Mouse (Mus musculus) hindbrain, embryonic 12.5 days (tissue): ENCODE results near the gene Kcnk1. TPM values are rescaled to one million over a fixed set of nuclear protein-coding genes. Genes with fewer than 3 reads are reported as not detected.
A peak's percentile ranks its signal among the peaks of the same experiment; 100 is the strongest.

Source experiments
- ATAC-seq: fragments of 200-750 bp; cut with Nextera tagmentation; 2 replicates; pipeline ENCODE4 v1.8.0; 2017; ENCODE audit warnings: moderate TSS enrichment; ENCODE audit not compliant: low FRiP score
- H3K27ac ChIP-seq: fragments of 300-500 bp; sonication (generic); 2 replicates; pipeline ENCODE4 v1.5.1; 2016; ENCODE audit warnings: mild to moderate bottlenecking
- H3K27me3 ChIP-seq: fragments of 300-500 bp; sonication (generic); 2 replicates; pipeline ENCODE4 v1.6.1; 2016; ENCODE audit warnings: mild to moderate bottlenecking
- H3K36me3 ChIP-seq: fragments of 300-500 bp; sonication (generic); 2 replicates; pipeline ENCODE4 v1.6.1; 2016; ENCODE audit warnings: mild to moderate bottlenecking
- H3K4me1 ChIP-seq: fragments of 300-500 bp; sonication (generic); 2 replicates; pipeline ENCODE4 v1.6.1; 2016
- H3K4me2 ChIP-seq: fragments of 300-500 bp; sonication (generic); replicated peaks from 2 replicates; pipeline ENCODE4 v1.6.1; 2016; ENCODE audit warnings: mild to moderate bottlenecking
- H3K4me3 ChIP-seq: fragments of 300-500 bp; sonication (generic); 2 replicates; pipeline ENCODE4 v1.5.1; 2016; ENCODE audit warnings: mild to moderate bottlenecking
- H3K9ac ChIP-seq: fragments of 300-500 bp; sonication (generic); 2 replicates; pipeline ENCODE4 v1.6.1; 2016; ENCODE audit warnings: mild to moderate bottlenecking, moderate library complexity
- H3K9me3 ChIP-seq: fragments of 300-500 bp; sonication (generic); replicated peaks from 2 replicates; pipeline ENCODE4 v1.6.1; 2016; ENCODE audit warnings: mild to moderate bottlenecking
- WGBS: fragments of 180-500 bp; shearing (Covaris S2); methylation state at CpG from one replicate; pipeline ENCODE4 v1.1.7; 2016; 5-methylcytosine and 5-hydroxymethylcytosine counted together
- polyA plus RNA-seq: library from polyadenylated mRNA; unstranded; fragments of >200 nt; fragmentation: Nextera tagmentation; extraction: Ambion mirVana; gene quantifications from 2 replicates; pipeline ENCODE4 v1.2.1, GENCODE M21; 2016

The Kcnk1 gene
- 12.7 and 14.2 TPM in 2 replicates for polyA plus RNA-seq

DNA sequence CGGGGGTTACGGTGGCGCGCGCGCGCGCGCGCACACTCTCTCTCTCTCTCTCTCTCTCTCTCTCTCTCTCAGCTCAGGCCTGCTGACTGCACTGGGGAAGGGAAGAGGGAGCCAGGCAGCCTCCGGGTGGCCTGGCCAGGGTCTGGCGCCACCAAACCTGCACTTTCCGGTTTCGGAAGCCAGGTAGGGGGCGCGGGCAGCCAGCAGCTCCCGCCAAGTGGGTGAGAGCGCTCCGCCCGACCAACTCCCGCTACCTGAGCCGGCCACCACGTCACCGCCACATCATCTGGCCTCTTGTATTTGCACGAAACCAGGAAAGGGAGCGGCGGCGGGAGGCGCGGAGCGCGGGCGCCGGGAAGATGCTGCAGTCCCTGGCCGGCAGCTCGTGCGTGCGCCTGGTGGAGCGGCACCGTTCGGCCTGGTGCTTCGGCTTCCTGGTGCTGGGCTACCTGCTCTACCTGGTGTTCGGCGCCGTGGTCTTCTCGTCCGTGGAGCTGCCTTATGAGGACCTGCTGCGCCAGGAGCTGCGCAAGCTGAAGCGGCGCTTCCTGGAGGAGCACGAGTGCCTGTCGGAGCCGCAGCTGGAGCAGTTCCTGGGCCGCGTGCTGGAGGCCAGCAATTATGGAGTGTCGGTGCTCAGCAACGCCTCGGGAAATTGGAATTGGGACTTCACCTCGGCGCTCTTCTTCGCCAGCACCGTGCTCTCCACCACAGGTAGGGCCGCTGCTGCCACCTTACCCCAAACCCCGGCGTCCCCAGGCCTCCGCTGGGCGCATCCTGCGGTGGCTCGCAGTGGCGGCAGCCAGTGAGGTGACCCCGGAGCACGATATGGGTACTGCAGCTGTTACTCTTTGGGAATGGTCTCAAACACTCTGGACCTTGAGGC, at the start of gene Kcnk1:
TSS of gene Kcnk1 (plus strand) at position 70 of the 886 bp plus-strand sequence.
- Histone ChIP-seq H3K4me1 (peaks cover 15% of the 10 kb centered on the region), H3K27me3 (peaks cover 51% of the 10 kb centered on the region), H3K9ac (peak within 1 kb of the TSS; percentile 75), H3K9me3 (no peaks in the 10 kb centered on the region), H3K4me3 (peak within 1 kb of the TSS; percentile 57), H3K36me3 (no peaks in the 10 kb centered on the region), H3K4me2 (peak within 1 kb of the TSS; percentile 94), H3K27ac (peak within 1 kb of the TSS; percentile 35; the same call in 1 of the 2 replicates)
- ATAC-seq, result peak; percentile 81
- under 1% methylated on average over 73 of the region's 73 CpGs for WGBS

DNA sequence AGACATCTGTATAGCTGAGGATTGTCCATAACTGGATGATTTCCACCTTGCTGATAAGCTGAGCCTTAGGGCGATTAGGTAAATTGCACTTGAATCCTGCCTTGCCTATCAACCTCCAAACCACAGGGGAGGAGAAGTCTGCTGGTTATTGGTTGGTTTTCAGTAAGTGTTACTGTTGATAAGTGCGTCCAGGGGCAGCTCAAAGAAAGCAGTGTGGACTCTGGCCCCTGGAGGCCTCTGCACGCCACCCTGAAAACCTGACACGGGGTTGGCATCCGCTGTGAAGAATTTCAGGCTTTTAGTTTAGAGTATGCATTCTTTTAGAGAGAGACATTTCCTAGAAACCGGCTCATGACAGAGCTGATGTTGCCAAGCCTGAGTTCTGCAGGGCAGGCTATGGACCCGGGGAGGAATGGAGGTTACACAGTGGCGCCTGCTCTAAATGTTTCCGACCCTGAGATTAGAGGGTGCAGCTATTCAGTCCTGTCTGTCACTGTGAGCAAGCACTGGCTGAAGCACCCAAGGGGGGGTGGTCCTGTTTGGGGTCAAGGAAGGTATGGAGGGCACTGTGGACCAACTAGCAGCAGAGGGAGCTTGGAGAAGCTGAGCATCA, 46.2 kb upstream of the Kcnk1 start:
- Histone ChIP-seq H3K36me3 (no peaks in the 10 kb centered on the region), H3K4me3 (no peak overlapping the region), H3K27ac (no peak overlapping the region), H3K27me3 (0 out of 2 replicates have a peak, but pooled peaks cover 4% of the 10 kb centered on the region), H3K4me2 (no peak overlapping the region), H3K9ac (no peak overlapping the region), H3K9me3 (no peaks in the 10 kb centered on the region), H3K4me1 (no peaks in the 10 kb centered on the region)
- 86% methylated on average over 9 of the region's 9 CpGs for WGBS
- no peak for ATAC-seq

DNA sequence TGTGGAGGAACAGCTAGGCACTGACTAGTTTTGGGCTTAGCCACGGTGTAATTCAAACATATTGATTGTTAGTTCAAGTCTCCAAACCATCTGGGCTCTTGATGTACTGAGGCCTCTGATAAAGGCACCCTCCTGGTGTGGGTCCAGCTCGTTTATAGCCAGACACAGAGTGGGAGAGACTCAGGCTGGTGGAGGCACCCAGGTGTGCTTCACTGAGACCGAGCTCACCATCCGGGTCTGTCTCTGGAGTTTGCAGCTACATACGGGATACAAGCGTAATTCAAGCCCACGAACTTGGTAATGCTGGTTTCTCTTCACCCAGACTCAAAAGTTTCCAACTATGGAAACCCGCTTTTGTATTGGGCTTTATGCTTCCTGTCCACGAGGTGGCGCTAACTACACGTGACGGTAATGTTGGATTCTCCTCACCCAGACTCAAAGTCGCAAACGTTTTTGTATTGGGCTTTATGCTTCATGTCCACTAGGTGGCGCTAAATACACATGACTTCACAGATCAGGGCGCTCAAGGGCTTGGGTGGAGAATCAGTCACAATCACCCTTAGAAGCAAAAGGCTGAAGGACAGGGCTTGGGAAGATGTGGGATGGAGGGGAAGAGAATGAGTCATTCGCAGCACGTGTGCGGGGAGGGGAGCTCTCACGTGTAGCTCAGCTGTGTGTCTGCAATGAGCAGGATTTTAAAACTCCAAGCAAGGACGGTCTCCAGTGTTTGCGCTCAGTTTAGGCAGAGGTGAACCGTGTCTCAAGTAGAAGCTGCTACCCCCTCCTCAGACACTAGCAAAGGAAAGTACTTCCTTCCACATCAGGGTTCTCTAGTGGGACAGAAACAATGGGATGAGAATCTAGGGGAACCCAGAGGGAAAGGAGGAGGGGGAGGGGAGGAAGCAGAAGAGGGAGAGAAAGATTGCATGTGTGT, 44.7 kb upstream of the Kcnk1 start:
- Histone ChIP-seq H3K4me1 (no peaks in the 10 kb centered on the region), H3K9ac (no peak overlapping the region), H3K36me3 (no peaks in the 10 kb centered on the region), H3K27ac (no peak overlapping the region), H3K27me3 (peaks cover 7% of the 10 kb centered on the region; the same call in 1 of the 2 replicates), H3K4me3 (no peak overlapping the region), H3K9me3 (no peaks in the 10 kb centered on the region), H3K4me2 (no peak overlapping the region)
- ATAC-seq, result peak; percentile 75
- WGBS, result 23% methylated on average over 23 of the region's 23 CpGs

DNA sequence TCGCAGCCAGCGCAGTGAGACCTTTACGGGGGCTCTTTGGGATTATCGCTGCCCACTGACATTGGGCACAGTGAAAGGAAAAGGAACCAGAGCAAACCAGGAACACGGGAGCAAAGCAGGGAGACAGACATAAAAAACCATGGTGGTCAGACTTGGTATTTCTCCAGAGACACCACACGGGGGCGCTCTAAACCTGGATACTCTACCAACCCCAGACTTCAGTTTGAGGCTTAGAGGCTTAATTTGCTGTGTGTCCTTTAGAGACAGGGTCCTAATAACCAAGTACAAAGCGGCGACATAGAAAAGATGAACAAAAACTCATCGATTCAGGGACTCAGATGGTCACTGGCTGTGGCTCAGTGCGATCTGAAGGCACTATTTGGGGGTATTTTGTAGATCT, 39.3 kb upstream of the Kcnk1 start:
- Histone ChIP-seq H3K36me3 (no peaks in the 10 kb centered on the region), H3K9ac (no peak overlapping the region), H3K4me2 (peak overlapping the region; percentile 19; the same call in 1 of the 2 replicates), H3K27ac (no peak overlapping the region), H3K4me1 (no peaks in the 10 kb centered on the region), H3K9me3 (peaks cover 3% of the 10 kb centered on the region; the same call in 1 of the 2 replicates), H3K4me3 (no peak overlapping the region), H3K27me3 (peaks cover 7% of the 10 kb centered on the region; the same call in 1 of the 2 replicates)
- WGBS, result 12% methylated on average over 11 of the region's 11 CpGs
- ATAC-seq, result no peak

- no peak for ATAC-seq
- Histone ChIP-seq H3K9me3 (peaks cover 8% of the 10 kb centered on the region; the same call in 1 of the 2 replicates), H3K27ac (no peak overlapping the region), H3K27me3 (peaks cover 3% of the 10 kb centered on the region; the same call in 1 of the 2 replicates), H3K4me3 (no peak overlapping the region), H3K9ac (no peak overlapping the region), H3K36me3 (no peaks in the 10 kb centered on the region), H3K4me2 (no peak overlapping the region), H3K4me1 (no peaks in the 10 kb centered on the region)
- WGBS, result 82% methylated on average over 9 of the region's 9 CpGs
These were observed 38.2 kb upstream of the Kcnk1 start for GRCm38 (mm10) chr8:125956796-125957195.

- H3K4me1 ChIP-seq, result no peaks in the 10 kb centered on the region
These were observed 37.6 kb upstream of the Kcnk1 start for GRCm38 (mm10) chr8:125957226-125957993.

GRCm38 (mm10) chr8:125957994-125958368, 37.0 kb upstream of the Kcnk1 start:
- Histone ChIP-seq H3K4me2 (no peak overlapping the region), H3K27ac (no peak overlapping the region), H3K9me3 (peaks cover 8% of the 10 kb centered on the region; the same call in 1 of the 2 replicates), H3K27me3 (peaks cover 3% of the 10 kb centered on the region; the same call in 1 of the 2 replicates), H3K9ac (no peak overlapping the region), H3K4me1 (no peaks in the 10 kb centered on the region), H3K36me3 (no peaks in the 10 kb centered on the region), H3K4me3 (no peak overlapping the region)
- ATAC-seq, result no peak
- 85% methylated on average over 1 of the region's 1 CpGs for WGBS

More at GRCm38 (mm10) chr8:125957226-125957993, 37.6 kb upstream of the Kcnk1 start:
- no peak overlapping the region for H3K4me3 ChIP-seq
- no peak overlapping the region for H3K4me2 ChIP-seq
- no peak for ATAC-seq
- H3K36me3 ChIP-seq, result no peaks in the 10 kb centered on the region
- no peak overlapping the region for H3K27ac ChIP-seq
- peaks cover 3% of the 10 kb centered on the region; the same call in 1 of the 2 replicates for H3K27me3 ChIP-seq
- no peak overlapping the region for H3K9ac ChIP-seq
- WGBS, result 79% methylated on average over 13 of the region's 13 CpGs
- peaks cover 8% of the 10 kb centered on the region; the same call in 1 of the 2 replicates for H3K9me3 ChIP-seq

DNA sequence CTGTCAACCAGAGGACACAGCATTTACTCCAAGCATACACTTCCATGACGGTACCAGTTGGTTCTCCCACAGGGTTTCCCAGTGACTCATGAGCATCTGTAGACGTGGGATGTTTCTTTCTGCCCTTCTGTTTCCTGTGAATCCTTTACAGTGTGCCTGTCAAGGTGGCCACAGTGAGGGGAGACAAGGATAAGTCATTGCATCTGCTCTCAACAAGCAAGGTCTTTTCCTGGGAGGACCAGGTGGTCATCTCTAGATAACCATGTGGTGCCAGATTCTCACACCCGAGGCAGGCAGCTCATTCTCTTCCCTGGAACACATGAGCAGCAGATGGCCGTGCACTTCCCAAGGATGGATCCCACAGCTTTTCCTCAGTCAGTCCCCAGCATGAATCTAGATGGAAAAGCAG, 35.6 kb upstream of the Kcnk1 start:
- peaks cover 8% of the 10 kb centered on the region; the same call in 1 of the 2 replicates for H3K9me3 ChIP-seq
- H3K4me1 ChIP-seq, result peaks cover 8% of the 10 kb centered on the region
- no peak overlapping the region for H3K4me3 ChIP-seq
- no peak overlapping the region for H3K27ac ChIP-seq
- H3K9ac ChIP-seq, result no peak overlapping the region
- peaks cover 8% of the 10 kb centered on the region; the same call in 1 of the 2 replicates for H3K27me3 ChIP-seq
- no peak overlapping the region for H3K4me2 ChIP-seq
- H3K36me3 ChIP-seq, result no peaks in the 10 kb centered on the region
- no peak for ATAC-seq
- WGBS, result 62% methylated on average over 4 of the region's 4 CpGs

GRCm38 (mm10) chr8:125960037-125960436, 34.9 kb upstream of the Kcnk1 start:
- Histone ChIP-seq H3K4me1 (peaks cover 8% of the 10 kb centered on the region), H3K36me3 (no peaks in the 10 kb centered on the region), H3K4me2 (no peak overlapping the region), H3K27ac (no peak overlapping the region), H3K4me3 (no peak overlapping the region), H3K9me3 (peaks cover 8% of the 10 kb centered on the region; the same call in 1 of the 2 replicates), H3K27me3 (peaks cover 9% of the 10 kb centered on the region; the same call in 1 of the 2 replicates), H3K9ac (no peak overlapping the region)
- no peak for ATAC-seq
- WGBS, result 89% methylated on average over 8 of the region's 8 CpGs

- Histone ChIP-seq H3K27ac (no peak overlapping the region), H3K4me1 (peaks cover 8% of the 10 kb centered on the region), H3K9me3 (peaks cover 8% of the 10 kb centered on the region; the same call in 1 of the 2 replicates), H3K36me3 (no peaks in the 10 kb centered on the region), H3K27me3 (peaks cover 9% of the 10 kb centered on the region; the same call in 1 of the 2 replicates), H3K4me3 (no peak overlapping the region), H3K9ac (no peak overlapping the region), H3K4me2 (no peak overlapping the region)
- 88% methylated on average over 6 of the region's 6 CpGs for whole genome bisulfite sequencing
- no peak for ATAC-seq
These were observed 33.2 kb upstream of the Kcnk1 start for GRCm38 (mm10) chr8:125961790-125962189.

- H3K4me1 ChIP-seq, result peaks cover 8% of the 10 kb centered on the region
- no peak overlapping the region for H3K4me3 ChIP-seq
- no peak for ATAC-seq
- no peaks in the 10 kb centered on the region for H3K36me3 ChIP-seq
- H3K27ac ChIP-seq, result no peak overlapping the region
- peak overlapping the region; percentile 39 for H3K4me2 ChIP-seq
- peaks cover 8% of the 10 kb centered on the region; the same call in 1 of the 2 replicates for H3K9me3 ChIP-seq
- H3K27me3 ChIP-seq, result peaks cover 9% of the 10 kb centered on the region; the same call in 1 of the 2 replicates
- no peak overlapping the region for H3K9ac ChIP-seq
- WGBS, result 6% methylated on average over 11 of the region's 11 CpGs
These were observed 31.2 kb upstream of the Kcnk1 start for GRCm38 (mm10) chr8:125963807-125964211.
